Mouse (Mus musculus): ENCODE results near the gene Sbk2.
A peak's percentile ranks its signal among the peaks of the same experiment; 100 is the strongest.

Gene Sbk2

DNA sequence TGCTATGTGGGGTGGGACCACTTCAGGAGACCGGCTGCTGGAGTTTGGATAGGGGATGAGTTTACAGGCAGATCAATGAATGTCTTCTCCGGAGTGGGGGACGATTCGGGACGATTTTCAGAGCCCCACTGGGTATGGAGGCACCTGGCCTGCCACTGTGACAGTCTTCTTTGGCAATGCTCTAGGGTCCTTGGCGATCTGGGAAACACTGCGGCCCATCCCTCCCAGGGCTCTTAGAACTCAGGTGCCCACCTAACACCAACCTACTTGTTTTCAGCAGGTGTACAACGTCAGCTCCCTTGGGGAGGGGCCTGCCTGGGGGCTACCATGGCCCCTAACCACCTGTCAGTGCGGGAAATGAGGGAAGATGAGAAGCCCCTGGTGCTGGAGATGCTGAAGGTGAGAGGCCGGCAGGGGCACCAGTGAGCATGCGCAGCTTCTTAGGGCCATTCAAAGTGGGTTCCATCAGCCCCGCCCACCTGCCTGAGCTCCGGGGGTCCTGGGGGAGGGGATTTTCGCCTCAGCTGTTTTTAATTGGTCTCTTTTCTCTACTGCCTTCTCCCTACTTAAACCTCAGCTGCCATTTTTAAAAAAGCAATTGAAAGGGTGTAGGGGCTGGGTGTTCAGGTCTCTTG, 41.2 kb downstream of the Sbk2 start:
- DNase-seq (ENCODE audit: extremely low read depth, insufficient read length, low spot score): no peak

DNA sequence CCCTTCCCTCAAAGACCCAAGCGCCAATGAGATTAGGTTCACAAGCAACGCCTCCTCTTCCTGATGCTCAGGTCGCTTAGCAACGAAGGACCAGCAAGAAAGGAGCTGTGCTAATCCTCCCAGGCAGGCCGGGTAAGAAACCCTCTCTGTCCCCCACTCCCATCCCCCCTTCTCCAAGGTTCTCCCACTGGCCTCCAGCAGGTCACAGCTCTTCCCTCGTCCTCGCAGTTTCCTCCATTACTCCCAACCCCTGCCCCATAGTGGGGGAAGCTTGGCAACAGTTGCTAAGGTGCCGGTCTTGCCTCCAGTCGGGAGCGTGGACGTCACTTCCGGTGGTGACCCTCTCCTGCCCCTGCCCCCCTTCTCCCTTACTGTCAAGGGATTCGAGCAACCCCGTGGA, 41.7 kb downstream of the Sbk2 start:
- no peak for DNase-seq (ENCODE audit: extremely low read depth, insufficient read length, low spot score)

DNA sequence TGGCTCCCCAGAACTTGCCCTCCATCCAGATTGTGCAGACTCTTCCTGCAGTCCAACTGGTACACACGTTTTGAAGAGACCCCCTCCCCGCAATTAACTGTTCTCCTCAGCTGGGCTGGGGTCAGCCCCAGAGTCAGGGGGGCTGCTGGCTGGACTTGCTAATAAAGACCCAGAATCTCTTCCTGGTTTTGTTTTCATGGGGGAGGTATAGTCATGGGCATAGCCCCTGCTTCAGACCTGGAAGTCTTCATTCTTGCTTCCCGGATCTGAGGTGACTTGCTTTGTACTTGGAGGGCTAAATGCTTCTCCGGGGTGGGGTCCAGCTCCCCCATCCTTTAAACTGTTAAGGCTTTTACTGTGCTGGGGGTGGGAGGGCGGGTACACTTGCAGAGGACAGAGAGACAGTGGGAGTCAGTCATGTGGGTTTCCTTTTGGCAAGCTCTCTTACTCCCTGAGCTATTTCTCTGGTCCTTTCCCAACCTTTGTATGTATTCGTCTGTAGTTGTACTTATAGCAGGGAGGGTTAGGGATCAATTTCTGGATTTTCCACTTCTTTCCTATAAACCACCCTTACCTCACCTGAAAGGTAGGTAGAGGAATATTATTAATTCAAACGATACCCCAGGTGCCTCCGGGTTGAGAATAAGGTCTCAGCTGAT, 42.3 kb downstream of the Sbk2 start, which contains the start of gene Nat14:
Gene Nat14, plus strand, starts transcription at position 205 of the 659 bp plus-strand sequence.
- no peak for DNase-seq (ENCODE audit: extremely low read depth, insufficient read length, low spot score)

DNA sequence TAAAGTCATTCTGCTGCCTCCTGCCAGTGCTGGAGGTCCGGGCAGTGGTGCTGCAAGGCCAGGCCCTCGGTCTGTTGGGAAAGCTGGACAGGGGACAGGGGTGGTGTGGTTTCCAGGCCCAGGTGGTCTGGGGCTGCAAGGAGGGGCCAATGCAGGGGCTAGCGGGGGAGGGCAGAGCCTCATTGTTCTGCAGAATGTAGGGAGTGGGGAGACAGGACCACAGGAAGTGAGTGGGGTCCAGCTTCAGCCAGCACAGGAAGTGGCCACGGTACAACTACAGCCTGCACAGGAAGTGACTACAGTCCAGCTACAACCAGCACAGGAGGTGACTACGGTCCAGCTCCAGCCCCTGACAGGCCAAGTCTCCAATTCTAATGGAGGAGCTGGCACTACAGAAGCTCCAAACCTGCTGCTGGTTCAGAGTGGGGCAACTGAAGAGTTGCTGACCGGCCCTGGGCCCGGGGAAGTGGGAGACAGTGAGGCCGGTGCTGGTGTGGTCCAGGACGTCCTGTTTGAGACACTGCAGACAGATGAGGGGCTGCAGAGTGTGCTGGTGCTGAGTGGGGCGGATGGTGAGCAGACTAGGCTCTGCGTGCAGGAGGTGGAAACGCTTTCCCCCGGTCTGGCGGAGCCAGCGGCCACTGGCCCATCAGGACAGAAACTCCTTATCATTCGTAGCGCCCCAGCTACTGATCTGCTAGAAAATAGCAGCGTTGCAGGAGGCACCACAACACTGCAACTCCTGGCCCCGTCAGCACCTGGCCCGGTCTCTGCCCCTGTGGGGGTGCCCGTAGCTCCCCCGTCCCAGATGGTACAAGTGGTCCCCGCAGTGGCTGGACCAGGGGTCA, 43.0 kb downstream of the Sbk2 start:
- DNase-seq (ENCODE audit: extremely low read depth, insufficient read length, low spot score): no peak

DNA sequence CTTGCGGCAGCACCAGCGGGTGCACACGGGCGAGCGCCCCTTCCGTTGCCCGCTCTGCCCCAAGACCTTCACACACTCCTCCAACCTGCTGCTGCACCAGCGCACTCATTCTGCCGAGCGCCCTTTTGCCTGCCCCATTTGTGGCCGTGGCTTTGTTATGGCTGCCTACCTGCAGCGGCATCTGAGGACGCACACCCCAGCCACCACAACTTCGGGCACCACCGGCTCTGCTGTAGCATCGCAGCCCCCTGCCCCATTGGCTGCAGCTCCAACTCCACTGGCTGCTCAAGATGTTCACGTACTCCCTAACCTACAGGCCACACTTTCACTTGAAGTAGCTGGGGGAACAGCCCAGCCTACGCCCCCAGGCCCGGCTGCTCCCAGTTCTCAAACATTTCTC, 43.7 kb downstream of the Sbk2 start:
- DNase-seq (ENCODE audit: extremely low read depth, insufficient read length, low spot score): no peak

DNA sequence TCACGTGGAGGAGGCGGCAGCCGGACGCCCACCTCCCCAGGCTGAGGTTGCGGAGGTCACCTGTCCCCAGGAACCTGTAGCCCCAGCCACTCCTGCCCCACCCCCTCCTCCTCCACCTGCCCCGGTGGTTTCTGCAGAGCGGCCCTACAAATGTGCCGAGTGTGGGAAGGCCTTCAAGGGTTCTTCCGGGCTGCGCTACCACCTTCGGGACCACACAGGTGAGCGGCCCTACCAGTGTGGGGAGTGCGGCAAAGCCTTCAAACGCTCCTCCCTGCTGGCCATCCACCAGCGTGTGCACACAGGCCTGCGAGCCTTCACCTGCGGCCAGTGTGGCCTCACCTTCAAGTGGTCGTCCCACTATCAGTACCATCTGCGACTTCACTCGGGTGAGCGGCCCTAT, 44.2 kb downstream of the Sbk2 start:
- DNase-seq (ENCODE audit: extremely low read depth, insufficient read length, low spot score): no peak

DNA sequence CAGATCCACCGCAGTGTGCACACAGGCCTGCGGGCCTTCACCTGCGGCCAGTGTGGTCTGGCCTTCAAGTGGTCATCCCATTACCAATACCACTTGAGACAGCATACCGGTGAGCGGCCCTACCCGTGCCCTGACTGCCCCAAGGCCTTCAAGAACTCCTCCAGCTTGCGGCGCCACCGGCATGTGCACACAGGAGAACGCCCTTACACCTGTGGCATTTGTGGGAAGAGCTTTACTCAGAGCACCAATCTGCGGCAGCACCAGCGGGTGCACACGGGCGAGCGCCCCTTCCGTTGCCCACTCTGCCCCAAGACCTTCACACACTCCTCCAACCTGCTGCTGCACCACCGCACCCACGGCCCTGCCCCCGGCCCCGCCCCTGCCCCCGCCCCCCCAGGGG, 45.1 kb downstream of the Sbk2 start:
- DNase-seq (ENCODE audit: extremely low read depth, insufficient read length, low spot score): no peak

DNA sequence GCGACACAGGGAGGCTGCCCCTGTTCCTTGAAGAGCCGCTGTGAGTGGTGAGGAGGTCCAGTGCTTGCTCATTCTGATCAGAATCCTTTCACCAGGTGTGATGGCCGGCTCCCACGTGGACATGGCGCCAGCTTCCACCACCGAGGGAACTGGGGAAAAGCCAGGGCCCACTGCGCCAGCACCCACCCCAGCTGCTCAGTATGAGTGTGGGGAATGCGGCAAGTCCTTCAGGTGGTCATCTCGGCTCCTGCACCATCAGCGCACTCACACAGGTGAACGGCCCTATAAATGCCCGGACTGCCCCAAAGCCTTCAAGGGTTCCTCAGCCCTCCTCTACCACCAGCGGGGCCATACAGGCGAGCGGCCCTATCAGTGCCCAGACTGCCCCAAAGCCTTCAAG, 45.5 kb downstream of the Sbk2 start:
- DNase-seq (ENCODE audit: extremely low read depth, insufficient read length, low spot score): no peak

DNA sequence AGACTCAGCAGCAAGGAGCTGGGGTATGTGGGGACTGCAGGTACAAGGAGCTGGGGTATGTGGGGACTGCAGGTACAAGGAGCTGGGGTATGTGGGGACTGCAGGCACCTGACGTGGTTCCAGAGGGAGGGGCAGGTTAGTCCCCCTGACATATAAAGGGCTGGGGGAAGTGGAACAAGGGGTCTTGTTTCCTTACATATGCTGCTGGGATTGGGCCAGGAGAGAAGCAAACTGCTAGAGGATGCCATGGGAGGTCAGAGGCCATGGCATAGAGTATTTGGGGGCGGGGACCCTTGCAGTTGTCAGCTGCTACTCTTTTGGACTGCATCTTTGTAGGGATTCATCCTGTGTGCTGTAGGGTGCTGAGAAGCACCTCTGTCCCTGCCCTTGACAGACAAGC, 46.7 kb downstream of the Sbk2 start:
- DNase-seq (ENCODE audit: extremely low read depth, insufficient read length, low spot score): no peak

DNA sequence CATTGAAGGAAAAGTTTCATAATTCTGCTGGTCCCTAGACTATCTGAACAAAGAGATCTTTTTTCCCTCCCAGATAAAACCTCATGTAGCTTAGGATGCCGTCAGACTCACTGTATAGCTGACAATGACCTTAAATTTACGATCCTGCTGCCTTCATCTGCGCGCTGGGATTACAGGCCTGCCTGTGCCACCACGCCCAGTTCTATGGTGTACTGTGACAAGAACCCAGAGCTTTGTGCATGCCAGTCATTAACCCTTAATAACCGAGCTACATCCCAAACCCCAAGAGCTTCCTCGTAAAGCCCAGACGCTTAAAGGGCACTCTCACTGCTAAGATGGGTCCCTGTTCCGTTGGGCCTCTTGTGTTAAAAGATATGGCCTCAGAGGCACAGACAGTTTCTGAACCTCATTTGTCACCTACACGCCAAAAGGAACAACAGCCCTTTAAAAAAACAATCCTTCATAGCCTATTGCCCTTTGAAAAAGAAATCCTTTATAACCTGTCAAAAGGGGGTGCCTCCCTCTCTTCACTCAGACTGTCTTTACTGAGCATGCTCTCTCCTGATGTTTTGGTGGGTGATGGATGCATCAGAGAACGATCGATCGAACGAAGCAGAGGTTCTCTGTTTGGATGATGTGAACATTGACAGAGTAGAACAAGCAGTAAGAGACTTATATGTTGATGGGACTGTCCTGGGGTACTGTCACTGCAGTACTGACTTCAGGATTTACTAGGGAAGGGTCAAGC, 48.4 kb downstream of the Sbk2 start:
- DNase-seq (ENCODE audit: extremely low read depth, insufficient read length, low spot score): no peak

DNA sequence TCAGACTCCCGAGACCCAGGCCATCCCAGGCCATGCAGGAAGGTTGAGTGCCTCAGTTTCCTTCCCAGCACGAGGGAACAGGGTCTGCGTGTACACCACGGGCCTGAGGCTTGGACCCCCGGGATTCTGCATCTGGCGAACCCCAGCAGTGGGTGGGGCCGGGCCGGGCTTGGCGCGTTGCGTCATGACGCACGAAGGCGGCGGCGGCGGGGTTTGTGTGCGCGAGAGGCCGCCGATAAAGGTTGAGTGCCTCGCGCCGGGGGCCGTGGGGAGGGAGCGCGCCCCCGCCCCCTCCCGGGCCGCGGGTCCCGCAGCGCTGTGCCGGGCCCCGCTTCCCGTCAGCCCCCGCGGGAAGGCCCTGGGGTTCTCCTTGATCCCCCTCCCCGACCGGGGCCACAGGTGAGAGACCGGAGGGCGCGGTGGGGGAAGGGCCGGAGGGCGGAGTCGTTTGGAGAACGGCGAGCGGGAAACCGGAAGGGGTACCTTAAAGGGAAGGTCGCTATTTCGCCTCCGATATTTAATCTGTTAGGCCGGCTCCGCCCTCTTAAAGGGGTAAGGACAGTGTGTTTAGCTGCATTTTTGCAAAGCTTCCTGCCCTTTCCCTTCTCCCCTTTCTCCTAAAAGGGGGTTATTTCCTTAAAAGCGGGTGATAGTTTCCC, 49.1 kb downstream of the Sbk2 start, which contains the start of gene Zfp628:
Gene Zfp628, plus strand, starts transcription at position 211 of the 659 bp plus-strand sequence.
- peak; percentile 85 for DNase-seq (ENCODE audit: extremely low read depth, insufficient read length, low spot score)

DNA sequence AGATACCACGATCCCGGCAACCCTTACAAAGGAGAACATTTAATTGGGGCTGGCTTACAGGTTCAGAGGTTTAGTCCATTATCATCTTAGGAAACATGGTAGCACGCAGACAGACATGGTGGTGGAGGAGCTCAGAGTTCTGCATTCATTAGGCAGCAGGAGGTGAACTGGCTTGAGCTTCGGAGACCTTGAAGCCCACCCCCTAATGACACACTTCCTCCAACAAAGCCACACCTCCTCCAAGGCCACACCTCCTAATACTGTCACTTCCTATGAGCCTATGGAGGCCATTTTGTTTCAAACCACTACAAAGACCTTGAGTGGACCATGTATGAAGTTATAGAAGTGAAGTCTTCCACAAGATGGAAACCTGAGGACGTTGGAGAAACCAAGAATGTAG, 52.0 kb downstream of the Sbk2 start:
- peak; percentile 58 for DNase-seq (ENCODE audit: extremely low read depth, insufficient read length, low spot score)

DNA sequence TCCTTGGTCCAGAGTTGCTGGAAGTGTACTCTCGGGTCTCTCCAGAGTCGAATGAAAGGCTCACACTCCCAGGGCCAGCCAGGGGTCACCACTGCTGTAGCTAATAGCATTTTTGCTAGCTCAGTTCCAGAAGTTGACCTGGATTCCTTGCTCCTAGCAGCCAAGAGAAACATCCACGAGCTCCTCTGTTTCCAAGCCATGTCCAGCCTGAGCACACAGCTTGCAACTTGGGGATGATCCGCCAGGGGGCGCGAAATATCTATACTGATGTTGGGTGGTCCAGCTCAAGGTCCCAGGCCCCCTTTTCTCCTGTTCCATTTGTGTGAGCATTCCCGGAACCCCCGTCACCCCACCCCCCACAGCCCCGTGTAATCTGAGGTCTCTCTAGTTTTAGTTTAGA, 52.6 kb downstream of the Sbk2 start:
- DNase-seq (ENCODE audit: extremely low read depth, insufficient read length, low spot score): no peak

DNA sequence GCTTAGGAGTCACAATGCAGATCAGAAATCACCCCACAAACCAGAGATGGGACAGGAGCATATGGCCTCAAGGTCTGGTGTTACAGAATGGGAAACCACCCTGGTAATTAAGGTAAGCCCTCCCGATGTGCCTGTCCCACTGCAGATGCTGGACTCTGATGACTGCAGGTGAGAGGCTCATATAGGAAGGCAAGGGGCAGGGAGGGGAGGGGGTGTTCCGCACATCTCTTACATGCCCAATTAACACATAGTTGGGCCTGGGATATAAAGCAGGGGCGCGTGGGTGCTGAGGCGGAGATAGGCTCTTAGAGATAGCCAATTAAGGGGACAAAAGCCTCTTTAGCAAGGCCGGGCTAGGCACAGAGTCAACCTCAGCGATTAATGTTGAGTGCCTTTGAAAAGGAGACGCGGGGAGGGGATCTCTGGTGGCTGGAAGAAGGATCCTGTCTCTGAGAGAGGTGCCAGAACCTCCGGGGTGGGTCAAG, 57.7 kb downstream of the Sbk2 start, which contains the start of gene Gm36210:
Gene Gm36210, minus strand, starts transcription at position 51 of the 485 bp plus-strand sequence.
- no peak for DNase-seq (ENCODE audit: extremely low read depth, insufficient read length, low spot score)

DNA sequence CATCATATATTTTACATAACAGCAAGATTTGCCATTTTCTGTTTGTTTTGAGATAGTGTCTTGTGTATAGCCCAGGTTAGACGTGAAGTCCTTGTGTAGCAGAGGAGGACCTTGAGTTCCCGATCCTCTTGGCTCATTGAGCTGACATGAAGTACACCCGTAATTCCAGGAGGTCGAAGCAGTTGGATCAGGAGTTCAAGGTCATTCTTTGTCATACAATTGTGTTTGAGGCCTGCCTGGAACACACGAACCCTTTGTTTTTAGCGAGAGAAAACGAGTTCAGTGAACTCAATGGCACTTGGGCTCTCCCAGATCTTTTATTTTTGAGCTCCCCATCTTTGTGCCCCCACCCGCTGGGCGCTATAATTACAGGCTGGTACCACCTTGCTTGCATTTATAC, 61.8 kb downstream of the Sbk2 start:
- no peak for DNase-seq (ENCODE audit: extremely low read depth, insufficient read length, low spot score)

DNA sequence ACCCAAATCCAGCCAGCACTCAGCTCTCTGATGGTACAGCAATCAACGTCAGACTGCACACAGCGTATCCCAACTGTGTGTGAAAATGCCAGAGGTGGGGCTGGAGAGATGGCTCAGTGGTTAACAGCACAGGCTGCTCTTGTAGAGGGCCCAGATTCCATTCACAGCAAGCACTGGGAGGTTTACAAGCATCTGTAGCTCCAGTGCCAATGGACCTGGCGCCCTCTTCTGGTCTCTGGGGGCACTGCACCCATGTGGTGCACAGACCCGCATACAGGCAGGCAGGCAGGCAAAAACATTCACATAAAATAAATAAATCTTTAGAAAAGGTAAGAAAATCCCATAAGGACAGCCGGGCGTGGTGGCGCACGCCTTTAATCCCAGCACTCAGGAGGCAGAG, 63.0 kb downstream of the Sbk2 start:
- DNase-seq (ENCODE audit: extremely low read depth, insufficient read length, low spot score): no peak

DNA sequence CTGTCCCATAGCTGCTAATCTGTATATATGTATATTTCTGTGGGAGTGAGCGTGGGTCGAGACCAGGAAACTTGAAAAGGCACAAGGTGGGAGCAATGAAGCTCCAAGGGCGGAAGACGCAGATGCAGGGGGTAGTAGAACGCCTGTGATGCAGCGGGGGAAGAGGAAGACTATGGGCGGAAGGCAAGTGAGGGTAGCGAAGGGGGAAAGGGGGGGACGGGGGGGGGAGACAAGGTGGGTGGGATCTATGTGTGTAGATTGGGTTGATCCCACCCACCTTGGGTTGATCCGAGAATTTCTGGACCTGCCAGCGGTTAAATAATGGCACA, 63.7 kb downstream of the Sbk2 start:
- no peak for DNase-seq (ENCODE audit: extremely low read depth, insufficient read length, low spot score)

DNA sequence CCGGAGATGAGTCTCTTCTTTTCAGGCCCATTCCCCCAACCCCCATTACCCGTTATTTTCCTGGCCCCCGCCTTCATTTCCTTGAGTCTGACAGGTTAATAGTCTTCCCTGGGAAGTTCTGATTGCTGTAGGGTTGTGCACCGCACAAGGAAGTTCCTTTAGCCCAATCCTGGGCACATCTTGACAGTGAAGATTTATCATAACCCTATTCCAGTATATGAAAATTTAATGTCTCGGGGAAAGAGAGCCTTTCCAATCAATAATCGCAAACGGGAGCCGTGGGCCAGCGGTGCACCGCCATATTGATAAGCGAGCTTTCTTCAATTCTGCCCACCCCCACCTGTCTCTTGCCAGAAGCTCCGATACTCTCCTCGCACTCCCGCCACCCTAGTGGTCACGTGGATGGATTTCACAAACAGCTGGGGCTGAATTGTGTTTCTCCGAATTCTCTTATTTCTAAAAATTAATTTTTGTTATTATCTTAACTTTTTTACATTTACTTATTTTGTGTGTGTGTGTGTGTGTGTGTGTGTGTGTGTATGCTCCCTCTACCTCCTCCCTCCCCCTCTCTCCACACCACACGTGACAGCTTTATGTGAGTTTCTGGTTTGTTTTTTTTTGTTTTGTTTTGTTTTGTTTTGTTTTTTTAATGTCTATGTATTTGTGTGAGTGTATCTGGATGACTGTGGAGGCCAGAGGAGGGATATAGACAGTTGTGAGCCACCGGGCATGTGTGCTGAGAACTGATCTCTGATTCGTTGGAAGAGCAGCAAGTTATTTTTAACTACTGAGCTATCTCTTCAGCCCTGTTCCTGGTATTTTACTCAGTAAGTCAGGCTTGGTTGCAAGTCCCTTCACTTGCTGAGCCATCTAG, 64.3 kb downstream of the Sbk2 start:
- DNase-seq (ENCODE audit: extremely low read depth, insufficient read length, low spot score): no peak

DNA sequence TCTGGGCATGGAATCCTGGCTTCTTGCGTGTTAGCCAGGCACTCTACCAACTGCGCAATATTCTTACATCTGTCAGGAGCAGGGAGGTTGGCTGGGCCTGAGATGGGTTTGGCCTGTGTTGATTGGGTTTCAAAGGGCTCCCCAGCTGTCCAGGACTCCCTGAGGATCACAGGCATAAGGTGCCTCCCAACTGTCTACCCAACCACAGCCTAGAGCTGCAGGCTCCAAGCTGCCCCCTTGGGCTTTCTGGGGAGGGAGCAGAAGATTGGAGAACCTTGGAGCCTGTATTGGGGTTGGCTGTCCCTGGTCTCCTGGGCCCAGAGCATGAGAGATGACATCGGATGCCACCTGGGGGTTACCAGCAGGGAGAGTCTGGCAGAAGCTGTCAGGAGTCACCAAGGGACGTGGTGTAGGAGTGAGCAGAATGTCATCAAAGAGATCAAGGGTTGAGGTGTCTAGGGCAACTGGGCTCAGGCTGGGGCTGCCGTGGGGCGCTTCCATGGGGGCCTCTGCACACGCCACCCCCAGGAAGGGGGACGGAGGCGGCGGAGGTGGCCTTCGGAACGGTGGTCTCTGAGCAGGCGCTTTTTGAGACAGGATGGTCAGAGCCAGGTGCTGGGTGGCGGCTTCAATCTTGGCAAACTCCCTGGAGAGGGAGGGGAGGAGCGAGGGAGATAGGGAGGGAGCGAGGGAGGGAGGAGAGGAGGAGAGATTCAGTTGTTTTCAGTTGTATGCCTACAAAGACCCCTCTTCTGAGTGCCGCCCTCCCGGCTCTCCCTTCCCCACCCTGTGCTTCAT, 65.2 kb downstream of the Sbk2 start:
- DNase-seq (ENCODE audit: extremely low read depth, insufficient read length, low spot score): no peak

Data from 3134 (cell line).